Mouse (Mus musculus): ENCODE data around the gene Elp5. TPM values are rescaled to one million over a fixed set of nuclear protein-coding genes. Genes with fewer than 3 reads are reported as not detected.

The Elp5 gene
- polyA plus RNA-seq, 1 experiment from 2014 or later = 170 TPM

- H3K4me2 ChIP-seq (replicated peaks) = no peak overlapping the region
- no peak overlapping the region for H3K4me3 ChIP-seq
- no peak overlapping the region for H3K27ac ChIP-seq (replicated peaks)
- peaks cover 28% of the 10 kb centered on the region for H3K36me3 ChIP-seq
- no peak overlapping the region for H3K9ac ChIP-seq (replicated peaks)
- peaks cover 50% of the 10 kb centered on the region for H3K4me1 ChIP-seq
- no peak for ATAC-seq (replicated peaks)
- no peaks in the 10 kb centered on the region for H3K9me3 ChIP-seq
- H3K27me3 ChIP-seq = no peaks in the 10 kb centered on the region
- 93% methylated on average over 27 of the region's 27 CpGs for WGBS
Observed at GRCm38 (mm10) chr11:69998567-69999491, 16.5 kb upstream of the Elp5 start.

- Histone ChIP-seq H3K4me1 (peaks cover 46% of the 10 kb centered on the region), H3K27me3 (no peaks in the 10 kb centered on the region), H3K4me3 (peak overlapping the region; percentile 64), H3K9ac (replicated peaks) (peak overlapping the region; percentile 87), H3K27ac (replicated peaks) (peak overlapping the region; percentile 94), H3K9me3 (no peaks in the 10 kb centered on the region), H3K4me2 (replicated peaks) (peak overlapping the region; percentile 66), H3K36me3 (peaks cover 34% of the 10 kb centered on the region)
- ATAC-seq (replicated peaks) = 0 out of 2 replicates have a peak, but pooled peaks have one; percentile 12
- WGBS = under 1% methylated on average over 39 of the region's 44 CpGs
Observed at GRCm38 (mm10) chr11:69997070-69997509, 14.8 kb upstream of the Elp5 start.

- Histone ChIP-seq H3K4me1 (peaks cover 39% of the 10 kb centered on the region), H3K4me2 (replicated peaks) (peak overlapping the region; percentile 66), H3K4me3 (peak overlapping the region; percentile 64), H3K27ac (replicated peaks) (peak overlapping the region; percentile 94), H3K27me3 (no peaks in the 10 kb centered on the region), H3K9me3 (no peaks in the 10 kb centered on the region), H3K9ac (replicated peaks) (peak overlapping the region; percentile 87), H3K36me3 (peaks cover 34% of the 10 kb centered on the region)
- ATAC-seq (replicated peaks) = 0 out of 2 replicates have a peak, but pooled peaks have one; percentile 0
- 1% methylated on average over 66 of the region's 66 CpGs for WGBS
Observed at GRCm38 (mm10) chr11:69996161-69997061, 14.1 kb upstream of the Elp5 start.

GRCm38 (mm10) chr11:69995391-69995960 is 13.2 kb upstream of the Elp5 start, which contains the start of gene Phf23:
TSS of gene Phf23 (plus strand) at chr11:69995777.
- H3K4me1 ChIP-seq = peaks cover 38% of the 10 kb centered on the region
- no peaks in the 10 kb centered on the region for H3K27me3 ChIP-seq
- WGBS = under 1% methylated on average over 36 of the region's 36 CpGs
- peak within 1 kb of the TSS; percentile 94 for H3K27ac ChIP-seq (replicated peaks)
- H3K4me2 ChIP-seq (replicated peaks) = peak within 1 kb of the TSS; percentile 66
- H3K36me3 ChIP-seq = peaks cover 34% of the 10 kb centered on the region
- H3K9me3 ChIP-seq = no peaks in the 10 kb centered on the region
- H3K4me3 ChIP-seq = peak within 1 kb of the TSS; percentile 64
- H3K9ac ChIP-seq (replicated peaks) = peak within 1 kb of the TSS; percentile 87
- peak; percentile 87 for ATAC-seq (replicated peaks)

- no peak for ATAC-seq (replicated peaks)
- no peak overlapping the region for H3K27ac ChIP-seq (replicated peaks)
- no peaks in the 10 kb centered on the region for H3K9me3 ChIP-seq
- 88% methylated on average over 11 of the region's 11 CpGs for WGBS
- H3K4me2 ChIP-seq (replicated peaks) = no peak overlapping the region; the same call in 1 of the 2 replicates
- no peak overlapping the region for H3K9ac ChIP-seq (replicated peaks)
- peak overlapping the region; percentile 64; the same call in 1 of the 2 replicates for H3K4me3 ChIP-seq
- H3K4me1 ChIP-seq = peaks cover 38% of the 10 kb centered on the region
- H3K36me3 ChIP-seq = peaks cover 38% of the 10 kb centered on the region
- H3K27me3 ChIP-seq = no peaks in the 10 kb centered on the region
Observed at GRCm38 (mm10) chr11:69994401-69995090, 12.2 kb upstream of the Elp5 start.

- WGBS = 86% methylated on average over 3 of the region's 3 CpGs
- Histone ChIP-seq H3K4me1 (peaks cover 36% of the 10 kb centered on the region), H3K9me3 (no peaks in the 10 kb centered on the region), H3K9ac (replicated peaks) (0 out of 2 replicates have a peak overlapping the region, but pooled peaks have one; percentile 69), H3K36me3 (peaks cover 38% of the 10 kb centered on the region), H3K27ac (replicated peaks) (no peak overlapping the region), H3K27me3 (no peaks in the 10 kb centered on the region), H3K4me2 (replicated peaks) (peak overlapping the region; percentile 75; the same call in 1 of the 2 replicates), H3K4me3 (peak overlapping the region; percentile 53)
- ATAC-seq (replicated peaks) = no peak
Observed at GRCm38 (mm10) chr11:69992932-69993331, 10.6 kb upstream of the Elp5 start.

- Histone ChIP-seq H3K4me2 (replicated peaks) (peak overlapping the region; percentile 75), H3K4me3 (peak overlapping the region; percentile 53), H3K9ac (replicated peaks) (peak overlapping the region; percentile 69; the same call in 1 of the 2 replicates), H3K9me3 (no peaks in the 10 kb centered on the region), H3K36me3 (peaks cover 44% of the 10 kb centered on the region), H3K27ac (replicated peaks) (no peak overlapping the region), H3K4me1 (peaks cover 31% of the 10 kb centered on the region), H3K27me3 (no peaks in the 10 kb centered on the region)
- ATAC-seq (replicated peaks) = no peak
- WGBS = 83% methylated on average over 10 of the region's 10 CpGs
Observed at GRCm38 (mm10) chr11:69992396-69992795, 10.1 kb upstream of the Elp5 start.

- Histone ChIP-seq H3K4me2 (replicated peaks) (peak overlapping the region; percentile 75), H3K4me3 (peak overlapping the region; percentile 53), H3K4me1 (peaks cover 28% of the 10 kb centered on the region), H3K9ac (replicated peaks) (peak overlapping the region; percentile 69), H3K36me3 (peaks cover 50% of the 10 kb centered on the region), H3K9me3 (no peaks in the 10 kb centered on the region), H3K27ac (replicated peaks) (peak overlapping the region; percentile 96), H3K27me3 (no peaks in the 10 kb centered on the region)
- under 1% methylated on average over 15 of the region's 15 CpGs for WGBS
- ATAC-seq (replicated peaks) = peak; percentile 14; the same call in 1 of the 2 replicates
Observed at GRCm38 (mm10) chr11:69991711-69992110, 9.4 kb upstream of the Elp5 start.

- peaks cover 56% of the 10 kb centered on the region for H3K36me3 ChIP-seq
Observed at GRCm38 (mm10) chr11:69990850-69991691, 8.8 kb upstream of the Elp5 start, which contains the start of gene Gabarap. TSS of gene Gabarap (plus strand) at chr11:69991143.

GRCm38 (mm10) chr11:69989949-69990348 is 7.6 kb upstream of the Elp5 start:
- ATAC-seq (replicated peaks) = no peak
- Histone ChIP-seq H3K4me2 (replicated peaks) (no peak overlapping the region), H3K9me3 (no peaks in the 10 kb centered on the region), H3K36me3 (peaks cover 65% of the 10 kb centered on the region), H3K9ac (replicated peaks) (no peak overlapping the region), H3K27ac (replicated peaks) (peak overlapping the region; percentile 96; the same call in 1 of the 2 replicates), H3K4me1 (peaks cover 25% of the 10 kb centered on the region), H3K27me3 (no peaks in the 10 kb centered on the region), H3K4me3 (peak overlapping the region; percentile 53; the same call in 1 of the 2 replicates)
- WGBS = 88% methylated on average over 8 of the region's 8 CpGs

More at GRCm38 (mm10) chr11:69990850-69991691, 8.8 kb upstream of the Elp5 start, which contains the start of gene Gabarap:
- no peaks in the 10 kb centered on the region for H3K9me3 ChIP-seq
- H3K27me3 ChIP-seq = no peaks in the 10 kb centered on the region
- under 1% methylated on average over 40 of the region's 40 CpGs for WGBS
- H3K4me1 ChIP-seq = peaks cover 28% of the 10 kb centered on the region
- H3K27ac ChIP-seq (replicated peaks) = peak within 1 kb of the TSS; percentile 96
- peak within 1 kb of the TSS; percentile 53 for H3K4me3 ChIP-seq
- H3K9ac ChIP-seq (replicated peaks) = peak within 1 kb of the TSS; percentile 69
- ATAC-seq (replicated peaks) = peak; percentile 67
- H3K4me2 ChIP-seq (replicated peaks) = peak within 1 kb of the TSS; percentile 75

All from forebrain, embryonic 15.5 days (tissue).